Mouse (Mus musculus) lung, postnatal 14 days (tissue): ENCODE measurements around the gene Farp1.

Experiments used
- DNase-seq: peaks from one replicate; pipeline ENCODE4 v3.0.0; 2021

Farp1 gene

GRCm38 (mm10) chr14:121229036-121229773, 194.2 kb downstream of the Farp1 start:
- DNase-seq, result no peak

- no peak for DNase-seq
Observed at GRCm38 (mm10) chr14:121231232-121231631, 196.2 kb downstream of the Farp1 start.

GRCm38 (mm10) chr14:121234741-121235307, 199.8 kb downstream of the Farp1 start:
- DNase-seq, result no peak

GRCm38 (mm10) chr14:121236736-121237135, 201.7 kb downstream of the Farp1 start:
- no peak for DNase-seq

GRCm38 (mm10) chr14:121238727-121239126, 203.7 kb downstream of the Farp1 start:
- no peak for DNase-seq

- DNase-seq, result no peak
Observed at GRCm38 (mm10) chr14:121239386-121239785, 204.4 kb downstream of the Farp1 start.

GRCm38 (mm10) chr14:121244104-121244503, 209.1 kb downstream of the Farp1 start:
- no peak for DNase-seq

GRCm38 (mm10) chr14:121246048-121246731, 211.2 kb downstream of the Farp1 start:
- no peak for DNase-seq

GRCm38 (mm10) chr14:121247287-121247686, 212.3 kb downstream of the Farp1 start:
- DNase-seq, result no peak

GRCm38 (mm10) chr14:121248346-121248745, 213.3 kb downstream of the Farp1 start:
- no peak for DNase-seq

- no peak for DNase-seq
Observed at GRCm38 (mm10) chr14:121251099-121251498, 216.1 kb downstream of the Farp1 start.

GRCm38 (mm10) chr14:121251708-121252107, 216.7 kb downstream of the Farp1 start:
- DNase-seq, result no peak

GRCm38 (mm10) chr14:121252542-121252941, 217.5 kb downstream of the Farp1 start:
- DNase-seq, result no peak

- no peak for DNase-seq
Observed at GRCm38 (mm10) chr14:121254869-121255268, 219.9 kb downstream of the Farp1 start.

GRCm38 (mm10) chr14:121255469-121255868, 220.5 kb downstream of the Farp1 start:
- DNase-seq, result no peak

GRCm38 (mm10) chr14:121256896-121257295, 221.9 kb downstream of the Farp1 start:
- DNase-seq, result no peak

- DNase-seq, result no peak
Observed at GRCm38 (mm10) chr14:121259332-121259731, 224.3 kb downstream of the Farp1 start.

GRCm38 (mm10) chr14:121259789-121260188, 224.8 kb downstream of the Farp1 start:
- peak; percentile 67 for DNase-seq

GRCm38 (mm10) chr14:121261229-121261879, 226.4 kb downstream of the Farp1 start:
- DNase-seq, result no peak

- DNase-seq, result no peak
Observed at GRCm38 (mm10) chr14:121262606-121263005, 227.6 kb downstream of the Farp1 start.

GRCm38 (mm10) chr14:121263912-121264311, 228.9 kb downstream of the Farp1 start:
- DNase-seq, result no peak

- DNase-seq, result no peak
Observed at GRCm38 (mm10) chr14:121264453-121264852, 229.5 kb downstream of the Farp1 start.

- no peak for DNase-seq
Observed at GRCm38 (mm10) chr14:121267801-121268200, 232.8 kb downstream of the Farp1 start.

- no peak for DNase-seq
Observed at GRCm38 (mm10) chr14:121270490-121270889, 235.5 kb downstream of the Farp1 start.
